Comparison of ENCODE assay signal across 22 mouse cellular contexts in the genomic region with DNA sequence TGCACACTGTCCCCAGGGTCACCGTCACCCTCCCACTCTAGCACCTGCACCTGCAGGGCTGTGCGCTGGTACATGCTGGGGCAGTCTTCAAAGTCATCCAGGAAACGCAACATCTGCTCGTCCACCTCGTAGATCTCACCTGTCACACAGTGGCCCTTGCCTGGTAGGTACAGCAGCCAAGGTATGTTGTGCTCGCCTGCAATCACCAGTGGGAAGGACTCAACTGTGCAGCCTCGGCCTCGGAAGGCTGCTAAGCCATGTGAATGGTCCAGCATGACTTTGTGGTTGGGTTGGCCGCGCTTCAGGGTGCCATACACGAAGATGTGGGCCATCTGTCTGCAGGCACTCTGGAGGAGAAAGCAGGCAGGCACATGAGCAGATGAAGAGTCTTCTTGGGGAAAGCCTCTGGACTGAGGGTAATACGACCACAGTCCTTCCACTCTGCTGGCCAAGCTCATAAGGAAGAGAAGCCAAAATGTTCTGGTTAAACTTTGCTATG.
"Had no signal": no experiment of that assay in that cellular context is flagged by ENCODE, and none has a peak within 500 bp of the region (broad histone marks: within the 10 kb centered on the region; RNA-seq: fewer than 3 reads in every experiment).

No protein-coding gene starts in this region.

- H3K4me1 ChIP-seq: kidney, embryonic 15.5 days; limb, embryonic 13.5 days; liver, embryonic 13.5 days had no signal

- H3K27ac ChIP-seq: kidney, embryonic 15.5 days; left cerebral cortex, adult 2 months; limb, embryonic 10.5 days; limb, embryonic 13.5 days; liver, embryonic 13.5 days; macrophage; stomach, postnatal 0 days had no signal

- DNase-seq: kidney, postnatal 10 days; kidney, postnatal 36 days; layer of hippocampus, postnatal 36 days; liver; liver, embryonic 13.5 days; liver, postnatal 0 days; lung, embryonic 14.5 days; midbrain, embryonic 14.5 days; right cerebral cortex, adult 18-20 months; right cerebral cortex, postnatal 14 days; right cerebral cortex, postnatal 4 days; thymus, adult 2 months; thymus, postnatal 14 days; thymus, postnatal 4 days had no signal

- ATAC-seq: liver, postnatal 0 days; lung, postnatal 0 days had no signal

- H3K27me3 ChIP-seq: kidney, embryonic 15.5 days; limb, embryonic 13.5 days; liver, embryonic 13.5 days had no signal

- H3K9me3 ChIP-seq: kidney, embryonic 15.5 days; limb, embryonic 10.5 days; limb, embryonic 13.5 days; liver, embryonic 13.5 days had no signal

- H3K4me2 ChIP-seq: kidney, embryonic 15.5 days; limb, embryonic 13.5 days; liver, embryonic 13.5 days; lung, embryonic 14.5 days; midbrain, embryonic 11.5 days had no signal

- H3K4me3 ChIP-seq: kidney, embryonic 15.5 days; left cerebral cortex, adult 2 months; limb, embryonic 10.5 days; limb, embryonic 13.5 days; liver, embryonic 13.5 days had no signal

- H3K9ac ChIP-seq: kidney, embryonic 15.5 days; limb, embryonic 13.5 days; liver, embryonic 13.5 days; liver, postnatal 0 days; lung, embryonic 14.5 days had no signal
